ENCODE assay signal across 9 mouse cellular contexts in the genomic region with DNA sequence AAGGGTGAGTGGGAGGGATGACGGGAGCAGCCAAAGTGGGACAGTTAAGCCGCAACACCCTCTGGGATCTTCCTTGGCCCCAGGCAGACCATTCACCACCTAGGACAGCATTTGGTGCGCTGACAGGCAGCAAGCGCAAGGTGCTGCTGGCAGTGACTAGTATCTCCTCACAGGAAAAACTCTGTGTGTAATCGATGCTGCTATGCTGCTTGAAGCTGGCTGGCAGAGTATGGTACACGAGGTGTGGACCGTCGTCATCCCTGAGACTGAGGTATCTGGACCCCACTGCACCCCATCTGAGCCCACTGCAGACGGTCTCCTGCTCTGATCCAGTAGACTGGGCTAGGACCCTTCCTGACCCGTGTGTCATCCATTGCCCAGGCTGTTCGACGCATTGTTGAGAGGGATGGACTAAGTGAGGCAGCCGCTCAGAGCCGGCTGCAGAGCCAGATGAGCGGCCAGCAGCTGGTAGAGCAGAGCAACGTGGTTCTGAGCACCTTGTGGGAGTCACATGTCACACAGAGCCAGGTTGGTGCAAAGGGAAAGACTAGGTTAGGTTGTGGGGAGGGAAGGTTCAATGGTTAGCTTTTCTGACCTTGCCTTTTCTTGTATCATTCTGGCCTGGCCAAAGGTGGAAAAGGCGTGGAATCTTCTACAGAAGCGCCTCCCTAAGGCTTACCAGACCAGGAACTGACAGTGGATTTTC. TPM values are rescaled to one million over a fixed set of nuclear protein-coding genes. Genes with fewer than 3 reads are reported as not detected.
DNase-seq lines count a peak whose midpoint lies in the region; ATAC-seq and TF ChIP-seq lines count a peak whose summit lies in the region.
"Had no signal": no experiment of that assay in that cellular context is flagged by ENCODE, and none has a peak within 500 bp of the region (broad histone marks: within the 10 kb centered on the region; RNA-seq: fewer than 3 reads in every experiment).

No protein-coding gene starts in this region.

- no peak for ATAC-seq in liver, embryonic 11.5 days (replicated peaks; ENCODE audit: low FRiP score)
- no peak for ATAC-seq in stomach, embryonic 15.5 days (ENCODE audit: insufficient read depth, low FRiP score, low read depth)

- H3K27ac ChIP-seq in liver, embryonic 11.5 days (ENCODE audit: low read depth, low read length): peak overlapping the region; percentile 81; the same call in 1 of the 2 replicates
- H3K27ac ChIP-seq in limb, embryonic 10.5 days: no peak overlapping the region
- H3K27ac ChIP-seq in stomach, embryonic 15.5 days: peak overlapping the region; percentile 87
- no peak overlapping the region for H3K27ac ChIP-seq in thymus, adult 2 months (ENCODE audit: control insufficient read depth, insufficient read depth, low read length)

- peaks cover 22% of the 10 kb centered on the region for H3K36me3 ChIP-seq in liver, embryonic 11.5 days (ENCODE audit: control insufficient read depth, insufficient read depth, low read length)
- H3K36me3 ChIP-seq in limb, embryonic 10.5 days: peaks cover 46% of the 10 kb centered on the region
- H3K36me3 ChIP-seq in stomach, embryonic 15.5 days: peaks cover 4% of the 10 kb centered on the region
- peaks cover 18% of the 10 kb centered on the region for H3K36me3 ChIP-seq in thymus, adult 2 months (ENCODE audit: control insufficient read depth, insufficient read depth, low read length)

- no peak for TF ChIP-seq CTCF in thymus, adult 2 months (IDR thresholded peaks at IDR 0.05; ENCODE audit: borderline replicate concordance, control insufficient read depth, extremely low read depth, insufficient read depth, low read length, poor library complexity)

- DNase-seq in cerebellum, adult 11-12 months: peak; percentile 50
- DNase-seq in cerebellum, postnatal 36 days: no peak
- DNase-seq in liver, embryonic 11.5 days (ENCODE audit: low spot score): no peak
- DNase-seq in liver: no peak
- no peak for DNase-seq in limb, embryonic 10.5 days (ENCODE audit: low spot score)
- no peak for DNase-seq in thymus, adult 2 months
- no peak for DNase-seq in gastrocnemius, adult 8-10 months (ENCODE audit: low spot score in 2 of 2)
- DNase-seq: right cerebral cortex, postnatal 14 days had no signal

- peaks cover 40% of the 10 kb centered on the region for H3K4me1 ChIP-seq in liver, embryonic 11.5 days (replicated peaks; ENCODE audit: control insufficient read depth, insufficient read depth, low read length)
- peaks cover 44% of the 10 kb centered on the region for H3K4me1 ChIP-seq in limb, embryonic 10.5 days
- peaks cover 44% of the 10 kb centered on the region for H3K4me1 ChIP-seq in stomach, embryonic 15.5 days
- H3K4me1 ChIP-seq in thymus, adult 2 months (replicated peaks; ENCODE audit: control insufficient read depth, insufficient read depth, low read length): peaks cover 32% of the 10 kb centered on the region

- H3K4me3 ChIP-seq in liver, embryonic 11.5 days (ENCODE audit: low read depth, low read length): peak overlapping the region; percentile 92; the same call in 1 of the 2 replicates
- H3K4me3 ChIP-seq in limb, embryonic 10.5 days: 0 out of 2 replicates have a peak overlapping the region, but pooled peaks have one; percentile 84
- no peak overlapping the region for H3K4me3 ChIP-seq in stomach, embryonic 15.5 days (replicated peaks)
- no peak overlapping the region for H3K4me3 ChIP-seq in thymus, adult 2 months (ENCODE audit: control insufficient read depth, insufficient read depth, low read length)

- TF ChIP-seq POLR2A in thymus, adult 2 months (IDR thresholded peaks at IDR 0.05; ENCODE audit: control insufficient read depth, extremely low read depth, insufficient read depth, low read length, poor library complexity): no peak

- no peak overlapping the region; the same call in 1 of the 2 replicates for H3K9ac ChIP-seq in liver, embryonic 11.5 days (ENCODE audit: low read depth, low read length)
- no peak overlapping the region; the same call in 1 of the 2 replicates for H3K9ac ChIP-seq in stomach, embryonic 15.5 days

- H3K27me3 ChIP-seq in liver, embryonic 11.5 days (replicated peaks; ENCODE audit: control insufficient read depth, insufficient read depth, low read length): peaks cover 4% of the 10 kb centered on the region
- peaks cover 12% of the 10 kb centered on the region for H3K27me3 ChIP-seq in limb, embryonic 10.5 days (ENCODE audit: low read depth, poor library complexity, severe bottlenecking)
- peaks cover 4% of the 10 kb centered on the region; the same call in 1 of the 2 replicates for H3K27me3 ChIP-seq in stomach, embryonic 15.5 days (replicated peaks)
- no peaks in the 10 kb centered on the region; the same call in 1 of the 2 replicates for H3K27me3 ChIP-seq in thymus, adult 2 months (ENCODE audit: control insufficient read depth, insufficient read depth, low read length)

- H3K4me2 ChIP-seq in liver, embryonic 11.5 days: no peak overlapping the region; the same call in 1 of the 2 replicates
- no peak overlapping the region for H3K4me2 ChIP-seq in stomach, embryonic 15.5 days

- WGBS in liver, embryonic 11.5 days: 91% methylated on average over 18 of the region's 18 CpGs
- 95% methylated on average over 18 of the region's 18 CpGs for WGBS in limb, embryonic 10.5 days
- 90% methylated on average over 18 of the region's 18 CpGs for WGBS in stomach, embryonic 15.5 days
- 97% methylated on average over 18 of the region's 18 CpGs for WGBS in thymus, adult 2 months

- H3K9me3 ChIP-seq in liver, embryonic 11.5 days (ENCODE audit: control insufficient read depth, low read length): no peaks in the 10 kb centered on the region
- no peaks in the 10 kb centered on the region for H3K9me3 ChIP-seq in limb, embryonic 10.5 days (replicated peaks)
- H3K9me3 ChIP-seq in stomach, embryonic 15.5 days: no peaks in the 10 kb centered on the region

RNA-seq across cellular contexts. Expression of a gene that starts 1.3 kb away (rescaled TPM):
- 45.3 and 45.6 TPM in 2 replicates for polyA plus RNA-seq in liver, embryonic 11.5 days (2014; fragmentation: Nextera tagmentation; extraction: Ambion mirVana)
- polyA plus RNA-seq in limb, embryonic 10.5 days (2016; fragmentation: Nextera tagmentation; extraction: Ambion mirVana): 41.3 and 49.6 TPM in 2 replicates
- 50.7 and 54.5 TPM in 2 replicates for polyA plus RNA-seq in stomach, embryonic 15.5 days (2015; fragmentation: Nextera tagmentation; extraction: Ambion mirVana)
- 79.1 and 110 TPM in 2 replicates for polyA plus RNA-seq in thymus, adult 2 months (2012; rRNA removed)
- 10 to 100 TPM in 2 of 4 experiments, 1 to 10 TPM in 2; 8.0 to 12.3 (median 9.4) TPM for total RNA-seq in gastrocnemius, adult 8-10 months (2022)

RNA-seq across cellular contexts. Expression of a gene that starts 3.4 kb away (rescaled TPM):
- 43.3 and 45.8 TPM in 2 replicates for polyA plus RNA-seq in liver, embryonic 11.5 days (2014; fragmentation: Nextera tagmentation; extraction: Ambion mirVana)
- polyA plus RNA-seq in limb, embryonic 10.5 days (2016; fragmentation: Nextera tagmentation; extraction: Ambion mirVana): 42.3 and 45.3 TPM in 2 replicates
- polyA plus RNA-seq in stomach, embryonic 15.5 days (2015; fragmentation: Nextera tagmentation; extraction: Ambion mirVana): 38.5 and 41.5 TPM in 2 replicates
- polyA plus RNA-seq in thymus, adult 2 months (2012; rRNA removed): 68.5 and 74.2 TPM in 2 replicates
- total RNA-seq in gastrocnemius, adult 8-10 months (2022): 10 to 100 TPM in 1 of 4 experiments, 1 to 10 TPM in 3; 7.2 to 11.0 (median 8.5) TPM

RNA-seq across cellular contexts. Expression of a gene that starts 7.6 kb away (rescaled TPM):
- 0.12 and 0.27 TPM in 2 replicates for polyA plus RNA-seq in liver, embryonic 11.5 days (2014; fragmentation: Nextera tagmentation; extraction: Ambion mirVana)
- not detected in 2 replicates for polyA plus RNA-seq in limb, embryonic 10.5 days (2016; fragmentation: Nextera tagmentation; extraction: Ambion mirVana)
- polyA plus RNA-seq in stomach, embryonic 15.5 days (2015; fragmentation: Nextera tagmentation; extraction: Ambion mirVana): 0.13 and 0.26 TPM in 2 replicates
- 0.40 and 0.93 TPM in 2 replicates for polyA plus RNA-seq in thymus, adult 2 months (2012; rRNA removed)
- under 1 TPM in 1 of 4 experiments, not detected in 3; 0.21 TPM for total RNA-seq in gastrocnemius, adult 8-10 months (2022)

RNA-seq across cellular contexts. Expression of a gene that starts 9.5 kb away (rescaled TPM):
- 40.7 and 42.8 TPM in 2 replicates for polyA plus RNA-seq in liver, embryonic 11.5 days (2014; fragmentation: Nextera tagmentation; extraction: Ambion mirVana)
- 73.1 and 74.0 TPM in 2 replicates for polyA plus RNA-seq in limb, embryonic 10.5 days (2016; fragmentation: Nextera tagmentation; extraction: Ambion mirVana)
- 26.9 and 27.6 TPM in 2 replicates for polyA plus RNA-seq in stomach, embryonic 15.5 days (2015; fragmentation: Nextera tagmentation; extraction: Ambion mirVana)
- 6.0 and 6.1 TPM in 2 replicates for polyA plus RNA-seq in thymus, adult 2 months (2012; rRNA removed)
- total RNA-seq in gastrocnemius, adult 8-10 months (2022): 1 to 10 TPM; 1.3 to 1.5 (median 1.4) TPM

RNA-seq across cellular contexts. Expression of a gene that starts 16.0 kb away (rescaled TPM):
- polyA plus RNA-seq in liver, embryonic 11.5 days (2014; fragmentation: Nextera tagmentation; extraction: Ambion mirVana): 7.7 and 8.0 TPM in 2 replicates
- 4.9 and 5.9 TPM in 2 replicates for polyA plus RNA-seq in limb, embryonic 10.5 days (2016; fragmentation: Nextera tagmentation; extraction: Ambion mirVana)
- 17.0 and 17.9 TPM in 2 replicates for polyA plus RNA-seq in stomach, embryonic 15.5 days (2015; fragmentation: Nextera tagmentation; extraction: Ambion mirVana)
- polyA plus RNA-seq in thymus, adult 2 months (2012; rRNA removed): 24.3 and 25.2 TPM in 2 replicates
- 1 to 10 TPM; 2.9 to 4.8 (median 4.0) TPM for total RNA-seq in gastrocnemius, adult 8-10 months (2022)

Comparison
In these comparisons a context has a peak if more than half of its experiments do, and no peak if none do; other contexts are left out.
1. H3K27ac ChIP-seq: peak in liver, embryonic 11.5 days (single experiment) and stomach, embryonic 15.5 days (single experiment); none in limb, embryonic 10.5 days (single experiment) and thymus, adult 2 months (single experiment).
2. H3K4me3 ChIP-seq: peak in liver, embryonic 11.5 days (single experiment) and limb, embryonic 10.5 days (single experiment); none in stomach, embryonic 15.5 days (single experiment) and thymus, adult 2 months (single experiment).